Mouse (Mus musculus) embryo, embryonic 11.5 days (tissue): ENCODE measurements at regions not wholly inside any gene's neighbourhood (a gene's known extent, or its start where the extent isn't known, plus 50 kb on each side); places are given as distances from the start of the nearest gene placed in this dataset.

Experiments
- DNase-seq: peaks from one replicate; pipeline ENCODE4 v3.0.0-alpha.2; 2012; ENCODE audit warnings: low read depth, low spot score

- DNase-seq = no peak
Measured at GRCm38 (mm10) chr2:178596312-178597083, 166.2 kb downstream of the Cdh26 start.

- no peak for DNase-seq
Measured at GRCm38 (mm10) chr2:178597084-178597470, 166.7 kb downstream of the Cdh26 start.

GRCm38 (mm10) chr2:178598371-178598770, 168.0 kb downstream of the Cdh26 start:
- DNase-seq = no peak

- no peak for DNase-seq
Measured at GRCm38 (mm10) chr2:178598836-178599235, 168.5 kb downstream of the Cdh26 start.

- DNase-seq = no peak
Measured at GRCm38 (mm10) chr2:178603443-178603842, 173.1 kb downstream of the Cdh26 start.

GRCm38 (mm10) chr2:178606733-178607132, 176.4 kb downstream of the Cdh26 start:
- no peak for DNase-seq

- no peak for DNase-seq
Measured at GRCm38 (mm10) chr2:178610211-178610975, 180.1 kb downstream of the Cdh26 start.

GRCm38 (mm10) chr2:178614761-178615160, 184.4 kb downstream of the Cdh26 start:
- DNase-seq = no peak

- DNase-seq = no peak
Measured at GRCm38 (mm10) chr2:178622801-178623200, 192.5 kb downstream of the Cdh26 start.

GRCm38 (mm10) chr2:178624475-178624874, 194.1 kb downstream of the Cdh26 start:
- DNase-seq = no peak

GRCm38 (mm10) chr2:178624907-178625306, 194.6 kb downstream of the Cdh26 start:
- DNase-seq = no peak

GRCm38 (mm10) chr2:178629756-178630155, 199.4 kb downstream of the Cdh26 start:
- DNase-seq = no peak

- peak; percentile 30 for DNase-seq
Measured at GRCm38 (mm10) chr2:178630511-178630910, 200.2 kb downstream of the Cdh26 start.

- DNase-seq = no peak
Measured at GRCm38 (mm10) chr2:178631336-178631735, 201.0 kb downstream of the Cdh26 start.

GRCm38 (mm10) chr2:178631966-178632365, 201.6 kb downstream of the Cdh26 start:
- no peak for DNase-seq

GRCm38 (mm10) chr2:178632831-178633585, 202.7 kb downstream of the Cdh26 start:
- DNase-seq = no peak

GRCm38 (mm10) chr2:178634116-178634515, 203.8 kb downstream of the Cdh26 start:
- DNase-seq = peak; percentile 38

GRCm38 (mm10) chr2:178635685-178636084, 205.4 kb downstream of the Cdh26 start:
- DNase-seq = no peak

GRCm38 (mm10) chr2:178636901-178637300, 206.6 kb downstream of the Cdh26 start:
- no peak for DNase-seq

GRCm38 (mm10) chr2:178642137-178643052, 212.1 kb downstream of the Cdh26 start:
- DNase-seq = no peak

- DNase-seq = no peak
Measured at GRCm38 (mm10) chr2:178643053-178643402, 212.7 kb downstream of the Cdh26 start.
